Mouse (Mus musculus): ENCODE data around the gene Gm12166.

- no peak for TF ChIP-seq POLR2A (IDR thresholded peaks at IDR 0.05; ENCODE audit: insufficient read length, low read depth)
- TF ChIP-seq TCF3 (IDR thresholded peaks at IDR 0.05; ENCODE audit: insufficient read length, low read depth): no peak
- no peak for TF ChIP-seq REST (IDR thresholded peaks at IDR 0.05; ENCODE audit: insufficient read depth, insufficient read length)
- TF ChIP-seq MYOG (IDR thresholded peaks at IDR 0.05; ENCODE audit: control insufficient read depth in 1 of 3, insufficient read depth in 1 of 3, insufficient read length in 2 of 3, low read depth in 2 of 3): no peak
- TF ChIP-seq POLR2AphosphoS2 (IDR thresholded peaks at IDR 0.05; ENCODE audit: insufficient read length, low read depth): no peak
- no peak for TF ChIP-seq MAX (IDR thresholded peaks at IDR 0.05; ENCODE audit: low read depth)
- TF ChIP-seq TCF12 (IDR thresholded peaks at IDR 0.05; ENCODE audit: insufficient read depth, poor library complexity, severe bottlenecking): no peak
- no peak for TF ChIP-seq USF1 (IDR thresholded peaks at IDR 0.05; ENCODE audit: low read depth)
- no peak for TF ChIP-seq E2F4 (IDR thresholded peaks at IDR 0.05; ENCODE audit: insufficient read depth)
Observed at GRCm38 (mm10) chr11:46077732-46078375, 25.7 kb upstream of the Gm12166 start.
